Mouse (Mus musculus) bone marrow macrophage, adult 2 months (primary cell): Measurements from ENCODE around the gene Cd33.

Experiments used
- CTCF ChIP-seq: IDR thresholded peaks from 2 replicates; pipeline ENCODE4 v1.5.1; 2012; ENCODE audit warnings: low read depth, mild to moderate bottlenecking, low read length, moderate library complexity
- POLR2A ChIP-seq: IDR thresholded peaks from 2 replicates; pipeline ENCODE4 v1.6.1; 2012; ENCODE audit warnings: mild to moderate bottlenecking, low read depth, low read length, borderline replicate concordance

DNA sequence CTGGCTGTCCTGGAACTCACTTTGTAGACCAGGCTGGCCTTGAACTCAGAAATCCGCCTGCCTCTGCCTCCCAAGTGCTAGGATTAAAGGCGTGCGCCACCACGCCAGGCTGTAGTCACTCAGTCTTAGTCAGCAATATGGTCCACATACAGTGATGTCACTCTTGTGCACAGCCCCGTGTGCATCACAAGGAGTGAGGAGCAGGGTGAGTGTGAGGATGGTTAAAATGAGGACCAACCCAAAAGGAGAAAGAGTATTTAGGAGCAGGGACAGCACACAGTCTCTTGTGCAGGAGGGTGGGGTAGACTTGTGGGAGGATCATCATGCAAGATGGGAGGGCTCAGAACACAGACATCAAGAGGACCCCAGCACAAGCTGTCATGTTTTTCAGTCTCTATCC lies 11.1 kb upstream of the Cd33 start:
- TF ChIP-seq CTCF: no peak
- TF ChIP-seq POLR2A: no peak
